Comparison of ENCODE assay signal across 13 mouse cellular contexts in the genomic region with DNA sequence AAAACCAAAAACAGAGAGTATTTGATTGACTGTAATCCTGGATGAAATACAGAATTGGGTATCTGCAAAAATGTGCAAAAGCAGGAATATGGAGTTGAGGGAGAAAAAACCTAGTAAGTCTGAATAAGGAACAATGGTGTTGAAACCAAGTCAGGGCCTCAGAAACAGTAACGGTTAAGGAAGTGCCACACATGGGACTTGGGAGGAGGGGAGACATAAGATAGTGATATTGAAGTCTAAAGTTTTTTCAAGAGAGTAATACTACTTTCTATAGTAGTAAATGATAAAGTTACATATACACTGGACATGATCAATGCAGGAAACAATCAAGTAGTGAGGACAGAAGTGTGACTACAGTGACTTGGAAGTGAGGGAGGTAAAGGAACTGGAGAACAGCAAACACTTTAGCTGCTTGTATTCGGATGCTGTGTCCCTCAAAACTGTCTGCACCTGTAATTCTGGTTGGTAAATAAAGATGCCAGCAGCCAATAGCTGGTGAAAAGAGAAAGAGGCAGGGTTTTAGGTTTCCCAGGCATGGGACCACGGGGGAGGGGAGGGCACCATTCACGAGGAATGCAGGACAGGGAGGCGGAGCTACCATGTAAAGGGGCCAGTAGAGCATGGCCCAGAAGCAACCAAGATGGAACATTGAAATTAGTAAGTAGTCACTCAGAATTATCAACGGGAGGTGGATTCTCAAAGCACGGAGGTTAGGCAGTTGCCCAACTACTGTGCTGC. TPM values are rescaled to one million over a fixed set of nuclear protein-coding genes. Genes with fewer than 3 reads are reported as not detected.
A peak's percentile ranks its signal among the peaks of the same experiment; 100 is the strongest.
DNase-seq lines count a peak whose midpoint lies in the region; ATAC-seq and TF ChIP-seq lines count a peak whose summit lies in the region.
"Had no signal": no experiment of that assay in that cellular context is flagged by ENCODE, and none has a peak within 500 bp of the region (broad histone marks: within the 10 kb centered on the region; RNA-seq: fewer than 3 reads in every experiment).

No protein-coding gene starts in this region.

- peaks cover 33% of the 10 kb centered on the region; the same call in 1 of the 2 replicates for H3K4me1 ChIP-seq in intestine, postnatal 0 days (replicated peaks; ENCODE audit: control insufficient read depth, insufficient read depth, low read length)
- peaks cover 25% of the 10 kb centered on the region for H3K4me1 ChIP-seq in intestine, embryonic 15.5 days (replicated peaks)
- peaks cover 76% of the 10 kb centered on the region for H3K4me1 ChIP-seq in G1E (ENCODE audit: insufficient read depth, low read depth, low read length)
- peaks cover 3% of the 10 kb centered on the region; the same call in 1 of the 2 replicates for H3K4me1 ChIP-seq in embryonic facial prominence, embryonic 11.5 days (ENCODE audit: control insufficient read depth, insufficient read depth, low read length)

- DNase-seq in G1E (ENCODE audit: low spot score) = no peak
- peak; percentile 16 for DNase-seq in embryonic facial prominence, embryonic 11.5 days (ENCODE audit: low spot score)
- DNase-seq in cerebellum, adult 8-10 months = no peak
- no peak for DNase-seq in thymus, postnatal 14 days
- DNase-seq: adrenal gland, adult 2 months; cerebellum, adult 18-20 months; gastrocnemius, postnatal 25 days; right cerebral cortex, postnatal 25 days had no signal

- no peaks in the 10 kb centered on the region for H3K27me3 ChIP-seq in intestine, postnatal 0 days (replicated peaks; ENCODE audit: control insufficient read depth, insufficient read depth, low read length)
- no peaks in the 10 kb centered on the region for H3K27me3 ChIP-seq in intestine, embryonic 15.5 days (replicated peaks)
- no peaks in the 10 kb centered on the region for H3K27me3 ChIP-seq in G1E (ENCODE audit: insufficient read depth, low read length)
- H3K27me3 ChIP-seq in embryonic facial prominence, embryonic 11.5 days (ENCODE audit: control insufficient read depth, insufficient read depth, low read length) = no peaks in the 10 kb centered on the region

- ATAC-seq in intestine, postnatal 0 days = no peak
- no peak for ATAC-seq in intestine, embryonic 15.5 days
- no peak for ATAC-seq in G1E (ENCODE audit: extremely low read depth, insufficient number of reproducible peaks, low FRiP score, poor library complexity, severe bottlenecking)
- ATAC-seq in embryonic facial prominence, embryonic 11.5 days (replicated peaks; ENCODE audit: insufficient number of reproducible peaks, low FRiP score, low TSS enrichment, low read depth) = no peak

- no peak overlapping the region for H3K4me3 ChIP-seq in intestine, postnatal 0 days (ENCODE audit: low read depth, low read length)
- no peak overlapping the region for H3K4me3 ChIP-seq in intestine, embryonic 15.5 days (replicated peaks)
- H3K4me3 ChIP-seq in G1E (ENCODE audit: low read depth, low read length) (peak overlapping the region; percentile 29; the same call in 1 of the 2 replicates), macrophage (ENCODE audit: inconsistent target) (no peak overlapping the region)
- no peak overlapping the region for H3K4me3 ChIP-seq in embryonic facial prominence, embryonic 11.5 days (ENCODE audit: low read depth, low read length)

- peaks cover 98% of the 10 kb centered on the region for H3K79me2 ChIP-seq in macrophage (ENCODE audit: inconsistent target)

- 41% methylated on average over 7 of the region's 7 CpGs for WGBS in intestine, postnatal 0 days
- 54% methylated on average over 7 of the region's 7 CpGs for WGBS in intestine, embryonic 15.5 days
- 51% methylated on average over 7 of the region's 7 CpGs for WGBS in embryonic facial prominence, embryonic 11.5 days
- 34% methylated on average over 7 of the region's 7 CpGs for WGBS in macrophage (ENCODE audit: missing documents)

- no peaks in the 10 kb centered on the region for H3K9me3 ChIP-seq in intestine, postnatal 0 days (ENCODE audit: control insufficient read depth)
- no peaks in the 10 kb centered on the region for H3K9me3 ChIP-seq in intestine, embryonic 15.5 days
- H3K9me3 ChIP-seq in G1E (replicated peaks) = no peaks in the 10 kb centered on the region
- no peaks in the 10 kb centered on the region for H3K9me3 ChIP-seq in embryonic facial prominence, embryonic 11.5 days (replicated peaks; ENCODE audit: control insufficient read depth, low read length)

- H3K9ac ChIP-seq in intestine, postnatal 0 days (ENCODE audit: low read depth, low read length) = no peak overlapping the region
- no peak overlapping the region for H3K9ac ChIP-seq in intestine, embryonic 15.5 days
- no peak overlapping the region for H3K9ac ChIP-seq in embryonic facial prominence, embryonic 11.5 days (replicated peaks; ENCODE audit: low read length)

- H3K36me3 ChIP-seq in intestine, postnatal 0 days (ENCODE audit: control insufficient read depth, insufficient read depth) = no peaks in the 10 kb centered on the region
- no peaks in the 10 kb centered on the region for H3K36me3 ChIP-seq in intestine, embryonic 15.5 days
- H3K36me3 ChIP-seq in G1E (replicated peaks) (peaks cover 25% of the 10 kb centered on the region), macrophage (ENCODE audit: inconsistent target) (no peaks in the 10 kb centered on the region)
- H3K36me3 ChIP-seq in embryonic facial prominence, embryonic 11.5 days (replicated peaks; ENCODE audit: control insufficient read depth, insufficient read depth, low read depth, low read length) = 0 out of 2 replicates have a peak, but pooled peaks cover 2% of the 10 kb centered on the region

- peak overlapping the region; percentile 17 for H3K4me2 ChIP-seq in intestine, postnatal 0 days (replicated peaks; ENCODE audit: low read depth)
- no peak overlapping the region for H3K4me2 ChIP-seq in intestine, embryonic 15.5 days (replicated peaks)
- H3K4me2 ChIP-seq in embryonic facial prominence, embryonic 11.5 days (ENCODE audit: low read depth, low read length) = no peak overlapping the region

- H3K27ac ChIP-seq in intestine, postnatal 0 days (ENCODE audit: low read depth, low read length) = peak overlapping the region; percentile 15; the same call in 1 of the 2 replicates
- H3K27ac ChIP-seq in intestine, embryonic 15.5 days = no peak overlapping the region
- no peak overlapping the region for H3K27ac ChIP-seq in embryonic facial prominence, embryonic 11.5 days (replicated peaks; ENCODE audit: low read depth, low read length)
- H3K27ac ChIP-seq in macrophage = 0 out of 2 replicates have a peak overlapping the region, but pooled peaks have one; percentile 17

- TF ChIP-seq CTCF in intestine, postnatal 0 days (IDR thresholded peaks at IDR 0.05; ENCODE audit: low read depth) = no peak
- no peak for TF ChIP-seq CTCF in G1E (IDR thresholded peaks at IDR 0.05; ENCODE audit: low read depth, low read length)

RNA-seq across cellular contexts. Expression of gene Vapa, which starts 5.6 kb away (rescaled TPM):
- 290 and 292 TPM in 2 replicates for polyA plus RNA-seq in intestine, postnatal 0 days (2015; fragmentation: Nextera tagmentation; extraction: Ambion mirVana)
- 206 and 240 TPM in 2 replicates for polyA plus RNA-seq in intestine, embryonic 15.5 days (2015; fragmentation: Nextera tagmentation; extraction: Ambion mirVana)
- total RNA-seq in G1E (2014; fragmentation: Nextera tagmentation) (174 and 180 TPM in 2 replicates), G1E (2017) (120 and 130 TPM in 2 replicates)
- polyA plus RNA-seq in G1E (2012) (148 and 209 TPM in 2 replicates), macrophage (2018) (55.9 to 98.6 TPM (median 79.0 TPM) in 3 replicates)
- polyA plus RNA-seq in embryonic facial prominence, embryonic 11.5 days (2014; fragmentation: Nextera tagmentation; extraction: Ambion mirVana) = 236 and 260 TPM in 2 replicates
- total RNA-seq in macrophage (2018; cell fraction: chromatin; rRNA removed) = 10 to 100 TPM; 10.4 to 30.8 (median 18.0) TPM
- total RNA-seq in macrophage (2018; cell fraction: cytosol; rRNA removed) = 10 to 100 TPM; 65.7 to 93.2 (median 73.0) TPM
- total RNA-seq in macrophage (2018; cell fraction: nucleus; rRNA removed) = 10 to 100 TPM; 20.1 to 55.1 (median 38.7) TPM

RNA-seq across cellular contexts. Expression of gene Txndc2, which starts 34.2 kb away (rescaled TPM):
- not detected in 2 replicates for polyA plus RNA-seq in intestine, postnatal 0 days (2015; fragmentation: Nextera tagmentation; extraction: Ambion mirVana)
- polyA plus RNA-seq in intestine, embryonic 15.5 days (2015; fragmentation: Nextera tagmentation; extraction: Ambion mirVana) = not detected in 2 replicates
- total RNA-seq in G1E (2014; fragmentation: Nextera tagmentation) (not detected in 2 replicates), G1E (2017) (0.06 and 0.22 TPM in 2 replicates)
- polyA plus RNA-seq in G1E (2012) (not detected in 2 replicates), macrophage (2018) (0.10 TPM in 1 of 3 replicates, not detected in the others)
- 0.18 and 0.38 TPM in 2 replicates for polyA plus RNA-seq in embryonic facial prominence, embryonic 11.5 days (2014; fragmentation: Nextera tagmentation; extraction: Ambion mirVana)
- total RNA-seq in macrophage (2018; cell fraction: chromatin; rRNA removed) = 1 to 10 TPM in 14 of 26 experiments, under 1 TPM in 9, not detected in 3; 0.33 to 3.4 (median 1.3) TPM
- under 1 TPM in 10 of 26 experiments, not detected in 16; 0.06 to 0.19 (median 0.10) TPM for total RNA-seq in macrophage (2018; cell fraction: cytosol; rRNA removed)
- 1 to 10 TPM in 7 of 26 experiments, under 1 TPM in 13, not detected in 6; 0.45 to 2.6 (median 0.77) TPM for total RNA-seq in macrophage (2018; cell fraction: nucleus; rRNA removed)
- total RNA-seq: gastrocnemius, postnatal 25 days; left cerebral cortex, adult 18-20 months; megakaryocyte-erythroid progenitor cell, adult 5-6 weeks had no signal

Comparison
In these comparisons a context has a peak if more than half of its experiments do, and no peak if none do; other contexts are left out.
1. H3K27ac ChIP-seq: peak in intestine, postnatal 0 days (single experiment) and macrophage (single experiment); none in intestine, embryonic 15.5 days (single experiment) and embryonic facial prominence, embryonic 11.5 days (single experiment).